Mouse (Mus musculus) thymus, adult 2 months (tissue): ENCODE measurements around the gene Fzd7.

Source experiments
- CTCF ChIP-seq: fragments of 200-500 bp; IDR thresholded peaks from 2 replicates; pipeline ENCODE4 v1.5.1; 2012; ENCODE audit warnings: mild to moderate bottlenecking, control low read depth, low read length, moderate library complexity, borderline replicate concordance; ENCODE audit not compliant: control insufficient read depth, poor library complexity, insufficient read depth; ENCODE audit errors: extremely low read depth
- POLR2A ChIP-seq: fragments of 200-500 bp; IDR thresholded peaks from 2 replicates; pipeline ENCODE4 v1.6.1; 2012; ENCODE audit warnings: mild to moderate bottlenecking, low read length, control low read depth, moderate library complexity; ENCODE audit not compliant: control insufficient read depth, poor library complexity, insufficient read depth; ENCODE audit errors: extremely low read depth

DNA sequence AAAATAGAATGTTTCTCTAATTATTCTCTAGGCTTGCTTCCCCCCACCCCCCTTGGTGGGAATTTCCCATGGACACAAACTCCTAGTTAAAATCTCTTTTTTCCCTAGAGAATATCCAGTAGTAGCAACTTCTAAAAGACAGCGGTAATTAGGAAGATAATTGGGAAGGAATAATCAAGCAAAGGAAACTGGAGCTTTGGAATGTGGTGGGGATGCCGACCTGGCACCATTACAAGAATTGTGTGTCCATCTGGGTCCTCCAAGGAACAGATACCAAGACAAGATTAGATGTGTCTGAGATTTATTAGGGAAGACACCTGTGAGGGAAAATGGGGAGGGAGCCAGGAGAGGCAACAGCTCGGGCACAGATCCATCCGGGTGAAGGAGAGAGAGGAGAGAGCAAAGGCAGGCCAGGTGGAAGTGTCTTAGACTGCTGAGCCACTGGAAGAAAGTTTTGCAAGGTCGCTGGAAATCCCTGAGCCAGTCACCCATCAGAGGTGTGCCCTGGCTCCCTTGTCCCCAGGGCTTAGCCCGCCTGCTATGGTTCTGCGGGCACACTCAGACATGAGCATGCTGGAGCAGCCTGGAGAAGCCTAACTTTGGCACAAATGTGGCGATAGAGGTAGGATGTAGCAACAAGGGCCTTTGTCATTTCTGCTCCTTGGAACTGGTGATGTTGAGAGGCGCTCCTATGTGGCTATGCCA lies 29.5 kb downstream of the Fzd7 start:
- no peak for TF ChIP-seq POLR2A
- no peak for TF ChIP-seq CTCF
